9 mouse cellular contexts compared by ENCODE assay signal in genomic region chr11:84073816-84074764, GRCm38 (mm10). TPM values are rescaled to one million over a fixed set of nuclear protein-coding genes. Genes with fewer than 3 reads are reported as not detected.
A peak's percentile ranks its signal among the peaks of the same experiment; 100 is the strongest.
DNase-seq lines count a peak whose midpoint lies in the region; ATAC-seq and TF ChIP-seq lines count a peak whose summit lies in the region.
"Had no signal": no experiment of that assay in that cellular context is flagged by ENCODE, and none has a peak within 500 bp of the region (broad histone marks: within the 10 kb centered on the region; RNA-seq: fewer than 3 reads in every experiment).

No protein-coding gene starts in this region.

- no peaks in the 10 kb centered on the region for H3K36me3 ChIP-seq in lung, postnatal 0 days (ENCODE audit: insufficient read depth, low read length)

- TF ChIP-seq CTCF in lung, postnatal 0 days (IDR thresholded peaks at IDR 0.05), result no peak

- H3K4me2 ChIP-seq in lung, postnatal 0 days (replicated peaks; ENCODE audit: low read depth, low read length), result no peak overlapping the region
- H3K4me2 ChIP-seq: neural tube, embryonic 12.5 days had no signal

- peaks cover 4% of the 10 kb centered on the region; the same call in 1 of the 2 replicates for H3K4me1 ChIP-seq in lung, postnatal 0 days (ENCODE audit: insufficient read depth, low read depth, low read length)
- H3K4me1 ChIP-seq: neural tube, embryonic 12.5 days had no signal

- no peaks in the 10 kb centered on the region for H3K9me3 ChIP-seq in lung, postnatal 0 days (ENCODE audit: low read length)
- H3K9me3 ChIP-seq: neural tube, embryonic 12.5 days had no signal

- no peak overlapping the region for H3K4me3 ChIP-seq in lung, postnatal 0 days (ENCODE audit: low read depth, low read length)
- H3K4me3 ChIP-seq: neural tube, embryonic 12.5 days had no signal

- WGBS in lung, postnatal 0 days, result 39% methylated on average over 7 of the region's 7 CpGs

- DNase-seq in right cerebral cortex, postnatal 25 days, result peak; percentile 43
- no peak for DNase-seq in right cerebral cortex, postnatal 4 days
- DNase-seq in kidney, adult 8-10 months, result peak; percentile 60 to 73
- DNase-seq in lung, postnatal 0 days (ENCODE audit: low spot score), result peak; percentile 93
- no peak for DNase-seq in cerebellum, adult 8-10 months
- DNase-seq in adrenal gland, postnatal 10 days, result no peak
- DNase-seq in adrenal gland, adult 2 months, result no peak

- peak overlapping the region; percentile 79 for H3K27ac ChIP-seq in lung, postnatal 0 days (ENCODE audit: low read length)
- H3K27ac ChIP-seq: neural tube, embryonic 12.5 days had no signal

- peak; percentile 70 for ATAC-seq in lung, postnatal 0 days

- no peaks in the 10 kb centered on the region for H3K27me3 ChIP-seq in lung, postnatal 0 days (replicated peaks; ENCODE audit: insufficient read depth, low read length)

- no peak overlapping the region for H3K9ac ChIP-seq in lung, postnatal 0 days (replicated peaks; ENCODE audit: low read depth)
- H3K9ac ChIP-seq: neural tube, embryonic 12.5 days had no signal

- peak; percentile 69 for TF ChIP-seq EP300 in lung, postnatal 0 days (IDR thresholded peaks at IDR 0.05)

RNA-seq across cellular contexts. Expression of gene Dusp14, which starts 5.0 kb away (rescaled TPM):
- 66.7 and 69.2 TPM in 2 replicates for polyA plus RNA-seq in lung, postnatal 0 days (2015; fragmentation: Nextera tagmentation; extraction: Ambion mirVana)
- 1 to 10 TPM; 3.0 to 4.0 TPM for total RNA-seq in adrenal gland, postnatal 10 days (2021)
- 10 to 100 TPM in 1 of 2 experiments, 1 to 10 TPM in 1; 8.0 to 17.8 TPM for total RNA-seq in adrenal gland, adult 2 months (2021)
- polyA plus RNA-seq in adrenal gland, adult 2 months (2012; rRNA removed), result 13.4 and 16.7 TPM in 2 replicates
- total RNA-seq: megakaryocyte, adult 5-6 weeks had no signal

RNA-seq across cellular contexts. Expression of gene Tada2a, which starts 55.3 kb away (rescaled TPM):
- 14.9 and 15.0 TPM in 2 replicates for polyA plus RNA-seq in lung, postnatal 0 days (2015; fragmentation: Nextera tagmentation; extraction: Ambion mirVana)
- 10 to 100 TPM; 12.3 to 15.1 TPM for total RNA-seq in adrenal gland, postnatal 10 days (2021)
- total RNA-seq in adrenal gland, adult 2 months (2021), result 10 to 100 TPM; 12.5 to 16.3 TPM
- 2.6 and 3.1 TPM in 2 replicates for polyA plus RNA-seq in adrenal gland, adult 2 months (2012; rRNA removed)

RNA-seq across cellular contexts. Expression of gene Acaca, which starts 55.4 kb away (rescaled TPM):
- 6.5 and 7.9 TPM in 2 replicates for polyA plus RNA-seq in lung, postnatal 0 days (2015; fragmentation: Nextera tagmentation; extraction: Ambion mirVana)
- 10 to 100 TPM; 67.7 to 78.5 TPM for total RNA-seq in adrenal gland, postnatal 10 days (2021)
- 100 to 1,000 TPM; 161 to 510 TPM for total RNA-seq in adrenal gland, adult 2 months (2021)
- polyA plus RNA-seq in adrenal gland, adult 2 months (2012; rRNA removed), result 60.3 and 70.2 TPM in 2 replicates

Comparison
In these comparisons a context has a peak if more than half of its experiments do, and no peak if none do; other contexts are left out.
1. DNase-seq: peak in right cerebral cortex, postnatal 25 days (single experiment), kidney, adult 8-10 months (2 of 2) and lung, postnatal 0 days (single experiment); none in right cerebral cortex, postnatal 4 days (single experiment), cerebellum, adult 8-10 months (single experiment), adrenal gland, postnatal 10 days (single experiment) and adrenal gland, adult 2 months (single experiment).